Mouse (Mus musculus): ENCODE results near the gene Zfp932.
"Not testable (repeated sequence)": the region's sequence is repeated elsewhere in the genome, so short reads cannot be mapped to it uniquely, and the experiment has no call there.

- not testable (repeated sequence) for TF ChIP-seq CTCF (IDR thresholded peaks at IDR 0.05; ENCODE audit: control insufficient read depth, insufficient read depth, low read length); POLR2A (IDR thresholded peaks at IDR 0.05; ENCODE audit: borderline replicate concordance, control insufficient read depth, low read depth, low read length)
These were observed 27.5 kb downstream of the Zfp932 start for GRCm38 (mm10) chr5:110023694-110024427.

Measured in bone marrow, adult 2 months (tissue).